Mouse (Mus musculus): ENCODE data around the gene Gm10961. TPM values are rescaled to one million over a fixed set of nuclear protein-coding genes. Genes with fewer than 3 reads are reported as not detected.
A peak's percentile ranks its signal among the peaks of the same experiment; 100 is the strongest.

The Gm10961 gene
- not detected for total RNA-seq (2021)
- long read RNA-seq, experiment 1: 0 reads
- long read RNA-seq, experiment 2: 0 reads

GRCm38 (mm10) chr3:107630682-107631522 lies at the start of gene Gm10961:
Gene Gm10961, plus strand, starts transcription at chr3:107631322.
- intact Hi-C loops (cut with DNase I): no loop called here
- DNase-seq: peak; percentile 18 to 30

DNA sequence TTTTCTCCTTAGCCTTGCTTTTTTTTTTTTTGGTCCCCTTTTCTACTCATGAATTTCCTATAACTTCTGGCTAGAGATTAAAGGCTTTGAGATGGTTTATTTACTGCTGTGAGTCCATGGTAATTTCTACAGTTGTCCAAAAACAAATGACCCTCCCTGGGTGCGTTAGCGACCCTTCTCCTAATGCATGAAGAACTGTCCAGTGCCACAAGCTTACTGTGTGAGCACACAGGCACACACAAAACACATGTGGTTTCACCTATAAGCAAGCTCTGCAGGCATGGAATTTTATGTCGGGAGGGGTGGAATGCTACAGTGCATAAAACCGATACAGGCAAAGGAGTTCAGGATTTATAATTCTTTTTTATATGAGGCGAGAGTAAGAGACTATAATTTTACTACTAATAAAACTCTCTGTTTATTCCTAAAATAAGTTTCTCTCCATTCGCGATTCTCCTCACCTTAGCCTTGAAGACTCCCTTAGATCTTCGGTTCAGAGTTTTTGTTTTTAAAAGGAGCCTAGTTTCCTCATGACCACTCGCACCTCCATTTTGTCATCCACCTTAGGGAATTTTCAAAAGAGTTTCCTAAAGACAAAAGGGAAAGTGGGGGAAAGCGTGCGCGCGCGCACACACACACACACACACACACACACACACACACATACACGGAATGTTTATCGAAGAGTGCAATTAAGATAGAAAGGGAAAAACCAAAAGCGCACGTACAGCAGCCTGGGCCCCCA lies 48.8 kb upstream of the Gm10961 start:
- intact Hi-C loops (cut with DNase I): no loop called here
- no peak for DNase-seq

DNA sequence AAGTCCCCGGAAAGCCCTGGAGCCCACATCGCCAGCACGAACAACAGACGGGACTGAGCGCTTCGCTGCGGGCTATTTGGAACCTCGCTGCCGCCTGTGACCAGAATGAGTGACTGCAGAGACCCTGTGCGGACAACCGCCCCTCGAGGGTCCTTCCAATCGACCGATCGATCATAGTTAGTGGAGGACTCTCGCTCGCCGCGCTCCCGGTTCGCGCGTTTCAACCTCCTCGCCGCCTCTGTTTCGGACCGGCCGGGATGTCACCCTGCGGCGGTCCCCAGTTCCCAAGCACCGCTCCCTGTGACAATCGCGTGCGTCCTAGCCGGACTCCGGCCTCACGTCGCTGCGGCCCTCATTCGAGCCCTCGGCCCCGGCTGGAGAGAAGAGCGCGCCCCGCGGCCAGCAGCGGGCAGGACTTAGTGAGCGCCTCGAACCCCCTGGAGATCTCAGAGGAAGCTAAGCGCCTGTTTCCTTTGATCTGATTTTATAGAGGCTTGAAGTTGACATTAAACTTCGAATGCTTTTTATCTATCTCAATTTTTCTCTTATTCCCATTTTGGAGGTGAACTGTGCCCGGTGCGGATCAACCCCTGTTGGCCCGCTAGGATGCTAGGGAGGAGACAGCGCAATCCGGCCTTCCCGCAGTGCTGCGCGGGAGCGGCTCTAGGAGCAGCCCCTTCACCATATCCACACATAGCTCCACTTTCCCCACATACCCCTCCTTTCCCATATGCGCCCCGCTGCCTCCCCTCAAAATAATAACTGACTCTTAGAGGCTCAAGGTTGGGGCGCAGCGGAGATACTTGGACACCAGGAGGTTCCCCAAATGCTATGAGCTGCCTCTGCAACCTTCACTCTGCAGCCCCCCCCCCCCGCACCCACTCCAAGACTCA lies 48.0 kb upstream of the Gm10961 start:
- intact Hi-C loops (cut with DNase I): no loop called here
- DNase-seq: peak in 1 of 2 experiments; percentile 32

DNA sequence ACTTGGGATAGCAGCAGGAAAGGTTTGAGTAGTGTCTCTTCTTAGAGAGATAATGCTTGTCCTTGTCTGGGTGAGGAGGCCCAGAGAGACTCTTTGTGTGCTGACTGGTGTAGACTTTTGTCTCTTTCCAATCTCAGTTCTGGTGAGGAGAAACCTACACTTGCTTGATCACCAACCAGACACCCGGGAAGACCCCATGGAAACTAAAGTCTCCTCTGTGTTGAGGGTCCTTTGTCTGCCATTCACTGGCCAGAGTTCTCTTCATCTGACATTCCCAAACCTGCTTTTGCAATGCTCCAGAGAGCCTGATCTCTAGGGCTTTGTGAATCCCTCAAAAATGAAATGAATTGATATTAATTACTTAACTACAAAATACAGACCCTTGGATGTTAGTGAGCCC lies 47.2 kb upstream of the Gm10961 start:
- DNase-seq: no peak
- intact Hi-C loops (cut with DNase I): no loop called here

- intact Hi-C loops (cut with DNase I): no loop called here
- DNase-seq: no peak
Observed at GRCm38 (mm10) chr3:107586504-107586903, 44.6 kb upstream of the Gm10961 start.

DNA sequence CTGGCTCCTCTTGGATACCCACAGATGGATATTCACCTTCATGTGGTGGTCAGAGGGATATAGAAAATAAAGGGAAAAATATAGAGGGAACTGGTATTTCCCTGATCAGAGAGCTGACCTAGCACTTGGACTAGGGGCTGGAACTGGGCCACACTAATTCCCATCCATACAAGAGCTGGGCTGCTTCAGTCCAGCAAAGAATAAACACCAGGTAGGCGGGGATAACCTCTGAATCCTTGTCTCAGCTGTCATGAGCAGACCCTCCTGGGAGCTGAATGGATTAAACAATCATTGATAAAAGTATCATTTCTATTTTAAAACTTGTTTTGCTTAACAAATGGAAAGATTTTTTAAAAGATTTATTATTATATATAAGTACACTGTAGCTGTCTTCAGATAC lies 39.5 kb upstream of the Gm10961 start:
- no peak for DNase-seq

GRCm38 (mm10) chr3:107593632-107594031 lies 37.5 kb upstream of the Gm10961 start:
- no peak for DNase-seq
- intact Hi-C loops (cut with DNase I): no loop called here

More for the DNA sequence above, 39.5 kb upstream of the Gm10961 start:
- intact Hi-C loops (cut with DNase I): no loop called here

GRCm38 (mm10) chr3:107594662-107595263 lies 36.4 kb upstream of the Gm10961 start, which contains the start of gene Alx3:
Gene Alx3, plus strand, starts transcription at chr3:107595031.
- intact Hi-C loops (cut with DNase I): no loop called here
- DNase-seq: no peak

DNA sequence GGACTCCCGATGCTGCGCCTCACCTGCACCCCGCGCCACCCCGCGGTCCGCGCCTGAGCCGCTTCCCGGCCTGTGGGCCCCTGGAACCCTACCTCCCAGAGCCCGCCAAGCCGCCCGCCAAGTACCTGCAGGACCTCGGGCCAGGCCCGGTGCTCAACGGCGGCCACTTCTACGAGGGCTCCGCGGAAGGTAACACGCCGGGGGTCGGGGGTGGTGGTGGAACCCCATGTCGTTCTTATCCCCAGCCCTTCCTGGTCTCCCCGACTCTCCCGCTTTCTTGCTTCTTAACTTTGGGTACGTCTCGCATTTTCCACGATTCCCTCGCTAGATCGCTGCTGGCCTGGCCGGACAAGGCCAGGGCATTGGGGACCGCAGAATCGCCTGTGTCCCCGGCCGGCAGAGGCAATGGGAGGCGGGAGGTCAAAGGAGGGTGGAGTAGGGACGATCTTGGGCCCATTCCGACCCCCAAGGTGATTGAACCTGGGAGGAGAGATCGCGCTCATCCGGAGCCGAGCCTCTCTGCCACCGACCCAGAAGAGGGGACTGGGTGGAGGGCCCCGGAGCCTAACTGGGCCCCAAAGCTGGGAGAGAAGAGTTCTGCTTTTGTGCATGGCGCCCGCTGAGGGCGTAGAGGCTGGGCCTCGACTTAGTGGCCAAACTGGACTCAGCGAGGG lies 35.7 kb upstream of the Gm10961 start:
- DNase-seq: no peak
- intact Hi-C loops (cut with DNase I): no loop called here

GRCm38 (mm10) chr3:107595938-107596461 lies 35.1 kb upstream of the Gm10961 start:
- intact Hi-C loops (cut with DNase I): no loop called here
- no peak for DNase-seq

DNA sequence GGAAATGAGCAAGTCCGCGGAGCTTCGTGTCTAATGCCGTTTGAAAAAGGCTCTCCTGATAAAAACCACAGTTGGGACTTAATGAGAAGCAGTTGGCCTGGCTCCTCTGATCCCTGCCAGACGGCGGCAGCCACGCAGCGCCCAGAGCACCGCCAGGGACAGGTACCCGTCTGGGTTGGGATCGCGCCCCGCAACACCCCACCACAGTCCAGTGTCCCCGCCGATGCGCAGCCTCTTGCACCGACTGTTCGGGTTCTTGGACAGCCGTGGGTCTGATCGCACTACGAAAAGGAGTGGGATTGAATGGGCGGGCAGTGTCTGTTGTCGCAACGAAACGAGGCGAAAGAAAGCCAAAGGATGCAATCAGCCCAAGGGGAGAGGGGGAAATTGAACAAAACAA lies 34.6 kb upstream of the Gm10961 start:
- intact Hi-C loops (cut with DNase I): no loop called here
- peak in 1 of 2 experiments; percentile 35 for DNase-seq

- intact Hi-C loops (cut with DNase I): no loop called here
- no peak for DNase-seq
Observed at GRCm38 (mm10) chr3:107597134-107597533, 34.0 kb upstream of the Gm10961 start.

GRCm38 (mm10) chr3:107597586-107598389 lies 33.3 kb upstream of the Gm10961 start:
- no peak for DNase-seq
- intact Hi-C loops (cut with DNase I): no loop called here

DNA sequence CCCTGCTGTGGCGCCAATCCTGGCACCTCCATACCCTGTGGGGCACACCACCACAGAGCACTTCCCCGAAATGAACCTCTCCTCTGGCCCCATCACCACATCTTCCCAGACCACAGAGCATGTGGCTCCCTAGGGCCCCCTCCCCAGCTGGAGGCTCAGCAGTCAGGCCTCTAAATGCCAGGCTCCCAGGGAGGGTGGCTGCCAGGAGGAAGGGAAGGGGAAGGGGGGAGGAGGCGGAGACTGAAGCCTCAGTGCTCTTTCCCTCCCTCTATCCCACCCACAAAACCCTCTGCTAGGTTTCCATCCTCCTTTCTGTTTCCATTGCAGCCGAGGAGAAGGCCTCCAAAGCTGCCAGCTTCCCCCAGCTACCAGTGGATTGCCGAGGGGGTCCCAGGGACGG lies 31.0 kb upstream of the Gm10961 start:
- DNase-seq: no peak
- intact Hi-C loops (cut with DNase I): no loop called here

- peak in 1 of 2 experiments; percentile 46 for DNase-seq
- intact Hi-C loops (cut with DNase I): no loop called here
Observed at GRCm38 (mm10) chr3:107605304-107605703, 25.8 kb upstream of the Gm10961 start.

DNA sequence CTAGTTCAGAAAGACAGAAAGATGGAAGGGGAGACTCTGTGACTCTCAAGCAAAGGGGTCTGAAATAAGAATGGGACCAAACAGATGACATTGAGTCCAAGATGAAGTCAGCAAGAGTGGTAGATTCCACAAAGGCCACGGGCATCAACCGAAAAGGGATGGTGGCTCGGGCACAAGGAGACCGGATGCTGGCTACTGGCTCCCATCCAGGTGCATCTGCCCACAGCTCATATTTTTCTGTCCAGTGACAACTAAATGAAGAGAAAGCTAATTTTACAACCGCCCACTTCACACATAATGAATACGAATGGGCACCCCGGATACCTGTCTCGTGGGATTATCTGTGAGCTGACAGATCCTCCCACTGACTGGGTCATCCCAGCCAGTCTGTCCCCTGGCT lies 23.9 kb upstream of the Gm10961 start:
- DNase-seq: no peak
- intact Hi-C loops (cut with DNase I): no loop called here

DNA sequence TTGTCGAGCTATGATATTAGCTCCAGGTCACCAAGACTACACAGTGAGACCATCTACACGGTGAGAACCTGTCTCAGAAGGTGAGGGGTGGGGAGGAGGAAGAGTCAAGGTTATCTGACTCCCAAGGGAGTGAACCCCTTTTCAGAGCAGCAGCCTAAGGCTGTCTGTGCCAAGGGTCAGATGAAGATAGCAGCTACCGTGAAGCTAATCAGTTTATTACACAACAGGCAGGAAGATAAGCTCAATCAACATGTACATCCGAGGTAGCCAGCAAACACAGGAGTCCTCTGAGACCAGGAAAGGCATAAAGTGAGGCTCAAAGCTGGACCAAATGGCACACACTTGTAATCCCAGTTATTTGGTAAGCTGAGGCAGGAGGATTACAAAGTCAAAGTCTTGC lies 22.3 kb upstream of the Gm10961 start:
- no peak for DNase-seq
- intact Hi-C loops (cut with DNase I): no loop called here

DNA sequence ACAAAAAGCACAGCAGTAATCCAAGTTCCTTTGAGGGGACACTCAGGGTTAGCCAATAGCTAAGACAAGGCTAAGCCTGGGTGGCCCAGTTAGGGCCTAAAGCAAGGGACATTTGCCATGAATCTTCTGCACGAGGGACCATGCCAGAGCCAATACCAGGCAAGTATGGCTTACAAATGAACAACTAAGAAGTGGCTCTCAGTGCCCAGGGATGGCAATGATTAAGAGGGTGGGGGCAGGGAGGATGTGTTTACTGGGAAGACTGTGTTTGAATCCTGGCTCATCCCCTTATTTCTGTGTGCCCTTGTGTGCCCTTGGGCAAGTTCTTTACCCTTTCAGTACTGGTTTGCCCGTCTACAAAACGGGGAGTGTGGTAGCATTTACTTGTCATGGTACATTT lies 21.7 kb upstream of the Gm10961 start:
- intact Hi-C loops (cut with DNase I): no loop called here
- no peak for DNase-seq

- intact Hi-C loops (cut with DNase I): no loop called here
- DNase-seq: no peak
Observed at GRCm38 (mm10) chr3:107611394-107611793, 19.7 kb upstream of the Gm10961 start.

All from gastrocnemius, postnatal 36 days (tissue).